Mouse (Mus musculus) granulocyte monocyte progenitor cell, adult 5-6 weeks (primary cell): Measurements from ENCODE around the gene Snap25. TPM values are rescaled to one million over a fixed set of nuclear protein-coding genes. Genes with fewer than 3 reads are reported as not detected.

Experiments
- ATAC-seq: replicated peaks from 2 replicates; pipeline ENCODE4 v1.8.0; 2016; ENCODE audit warnings: mild to moderate bottlenecking, moderate TSS enrichment, inconsistent platforms; ENCODE audit not compliant: poor library complexity, severe bottlenecking
- total RNA-seq, 2 experiments: library from RNA; stranded (forward) in 1 of 2; stranded (reverse) in 1 of 2; fragments of 200-712, 200-1000 nt in 1 of 2; fragments of >200 nt in 1 of 2; fragmentation: Nextera tagmentation in 1 of 2; gene quantifications; 2 replicates each; pipeline ENCODE4 v1.2.3; 2014 to 2017

The Snap25 gene
- total RNA-seq, 2 experiments from 2014 or later, result not detected

GRCm38 (mm10) chr2:136803142-136803541 lies 89.9 kb downstream of the Snap25 start:
- no peak for ATAC-seq

GRCm38 (mm10) chr2:136807992-136808726 lies 94.9 kb downstream of the Snap25 start:
- no peak for ATAC-seq

- no peak for ATAC-seq
Observed at GRCm38 (mm10) chr2:136811331-136811730, 98.1 kb downstream of the Snap25 start.

- ATAC-seq, result no peak
Observed at GRCm38 (mm10) chr2:136816717-136817400, 103.6 kb downstream of the Snap25 start.

- no peak for ATAC-seq
Observed at GRCm38 (mm10) chr2:136823751-136824716, 110.8 kb downstream of the Snap25 start.

GRCm38 (mm10) chr2:136827612-136828011 lies 114.4 kb downstream of the Snap25 start:
- no peak for ATAC-seq

Other genes starting within 250 kb of the Snap25 start
- gene Ankef1, start 211.5 kb upstream of the Snap25 start, total RNA-seq (2014; fragmentation: Nextera tagmentation), result not detected in 2 replicates
- not detected in 2 replicates for gene Ankef1, start 211.5 kb upstream of the Snap25 start, total RNA-seq (2017)
- 19.3 and 63.7 TPM in 2 replicates for gene AL731706.2, start 172.2 kb downstream of the Snap25 start, total RNA-seq (2014; fragmentation: Nextera tagmentation)
- gene AL731706.2, start 172.2 kb downstream of the Snap25 start, total RNA-seq (2017), result not detected in 2 replicates
- gene Slx4ip, start 177.8 kb downstream of the Snap25 start, total RNA-seq (2014; fragmentation: Nextera tagmentation), result 5.4 and 7.7 TPM in 2 replicates
- 3.9 and 5.6 TPM in 2 replicates for gene Slx4ip, start 177.8 kb downstream of the Snap25 start, total RNA-seq (2017)
- gene AL731706.1, start 177.9 kb downstream of the Snap25 start, total RNA-seq (2014; fragmentation: Nextera tagmentation), result 9.9 and 10.1 TPM in 2 replicates
- 11.8 and 27.1 TPM in 2 replicates for gene AL731706.1, start 177.9 kb downstream of the Snap25 start, total RNA-seq (2017)
- gene Mkks, start 177.9 kb downstream of the Snap25 start, total RNA-seq (2014; fragmentation: Nextera tagmentation), result 17.4 and 18.0 TPM in 2 replicates
- gene Mkks, start 177.9 kb downstream of the Snap25 start, total RNA-seq (2017), result 8.0 and 10.8 TPM in 2 replicates